Mouse (Mus musculus) frontal cortex, postnatal 25 days (tissue): ENCODE results near the gene Prcd.
"Not testable (repeated sequence)": the region's sequence is repeated elsewhere in the genome, so short reads cannot be mapped to it uniquely, and the experiment has no call there.

Experiments used
- DNase-seq, 2 experiments: peaks; one replicate each; pipeline ENCODE4 v3.0.0; 2022; ENCODE audit warnings: low spot score in 2 of 2

Gene Prcd

GRCm38 (mm10) chr11:116648976-116649375 is 4.4 kb upstream of the Prcd start:
- no peak for DNase-seq

- no peak for DNase-seq
Measured at GRCm38 (mm10) chr11:116649711-116650337, 3.5 kb upstream of the Prcd start.

GRCm38 (mm10) chr11:116650811-116651210 is 2.5 kb upstream of the Prcd start:
- no peak for DNase-seq

- DNase-seq, result no peak
Measured at GRCm38 (mm10) chr11:116651339-116651738, 2.0 kb upstream of the Prcd start.

GRCm38 (mm10) chr11:116652330-116653098 is 820 bp upstream of the Prcd start:
- no peak for DNase-seq

GRCm38 (mm10) chr11:116653709-116654221 is 431 bp downstream of the Prcd start:
- no peak for DNase-seq

- no peak for DNase-seq
Measured at GRCm38 (mm10) chr11:116654255-116654821, 1.0 kb downstream of the Prcd start, which contains the start of gene Cygb. Gene Cygb, minus strand, starts transcription at chr11:116654313.

GRCm38 (mm10) chr11:116656348-116657191 is 3.2 kb downstream of the Prcd start:
- DNase-seq, result no peak

GRCm38 (mm10) chr11:116657311-116658223 is 4.2 kb downstream of the Prcd start:
- peak; percentile 55 to 72 for DNase-seq

- DNase-seq, result no peak
Measured at GRCm38 (mm10) chr11:116658238-116658637, 4.9 kb downstream of the Prcd start.

GRCm38 (mm10) chr11:116659027-116659621 is 5.8 kb downstream of the Prcd start:
- DNase-seq, result no peak

- no peak for DNase-seq
Measured at GRCm38 (mm10) chr11:116660181-116660580, 6.8 kb downstream of the Prcd start.

- no peak for DNase-seq
Measured at GRCm38 (mm10) chr11:116661291-116661947, 8.1 kb downstream of the Prcd start.

GRCm38 (mm10) chr11:116661948-116662377 is 8.6 kb downstream of the Prcd start:
- no peak for DNase-seq

GRCm38 (mm10) chr11:116665289-116665688 is 12.0 kb downstream of the Prcd start:
- DNase-seq, result no peak

GRCm38 (mm10) chr11:116666566-116666965 is 13.2 kb downstream of the Prcd start:
- no peak for DNase-seq

GRCm38 (mm10) chr11:116667012-116667411 is 13.7 kb downstream of the Prcd start:
- DNase-seq, result not testable (repeated sequence)

GRCm38 (mm10) chr11:116667930-116668329 is 14.6 kb downstream of the Prcd start:
- no peak for DNase-seq

- DNase-seq, result no peak
Measured at GRCm38 (mm10) chr11:116668381-116668825, 15.1 kb downstream of the Prcd start.

- no peak for DNase-seq
Measured at GRCm38 (mm10) chr11:116668839-116669238, 15.5 kb downstream of the Prcd start.
